Mouse (Mus musculus) liver, embryonic 14.5 days (tissue): ENCODE results near the gene Mfap1a. TPM values are rescaled to one million over a fixed set of nuclear protein-coding genes. Genes with fewer than 3 reads are reported as not detected.
A peak's percentile ranks its signal among the peaks of the same experiment; 100 is the strongest.

Source experiments
- ATAC-seq: fragments of 200-750 bp; cut with Nextera tagmentation; 2 replicates; pipeline ENCODE4 v1.8.0; 2017; ENCODE audit warnings: moderate number of reproducible peaks, mild to moderate bottlenecking, moderate library complexity; ENCODE audit not compliant: insufficient read depth
- DNase-seq, 3 experiments: peaks; one replicate each; pipeline ENCODE4 v3.0.0-alpha.2; 2012 to 2013; ENCODE audit warnings: low read depth in 3 of 3, low spot score in 3 of 3
- H3K27ac ChIP-seq: fragments of 300-500 bp; sonication (generic); 2 replicates; pipeline ENCODE4 v1.5.1; 2014; ENCODE audit warnings: moderate library complexity, mild to moderate bottlenecking, control low read depth, inconsistent platforms
- H3K27me3 ChIP-seq: fragments of 300-500 bp; sonication (generic); 2 replicates; pipeline ENCODE4 v1.6.1; 2014; ENCODE audit warnings: mild to moderate bottlenecking, low read length, moderate library complexity; ENCODE audit not compliant: control insufficient read depth, insufficient read depth
- H3K36me3 ChIP-seq: fragments of 300-500 bp; sonication (generic); replicated peaks from 2 replicates; pipeline ENCODE4 v1.6.1; 2014; ENCODE audit warnings: low read depth; ENCODE audit not compliant: control insufficient read depth, insufficient read depth
- H3K4me1 ChIP-seq, 2 experiments: fragments of 200-500 bp in 1 of 2; fragments of 300-500 bp in 1 of 2; sonication (generic) in 1 of 2; replicated peaks; 2 replicates each; pipeline ENCODE4 v1.6.1; 2012 to 2014; ENCODE audit warnings: antibody characterized with exemption in 1 of 2, inconsistent platforms in 1 of 2, low read length in 1 of 2; ENCODE audit not compliant: control insufficient read depth in 2 of 2, insufficient read depth in 2 of 2
- H3K4me2 ChIP-seq: fragments of 300-500 bp; sonication (generic); 2 replicates; pipeline ENCODE4 v1.6.1; 2014; ENCODE audit warnings: low read depth, mild to moderate bottlenecking, control low read depth, moderate library complexity
- H3K4me3 ChIP-seq, 2 experiments: fragments of 200-500 bp in 1 of 2; fragments of 300-500 bp in 1 of 2; sonication (generic) in 1 of 2; 2 replicates each; pipeline ENCODE4 v1.5.1; 2012 to 2014; ENCODE audit warnings: low read depth in 2 of 2, low read length in 2 of 2, mild to moderate bottlenecking in 2 of 2, control low read depth in 1 of 2, inconsistent platforms in 1 of 2, moderate library complexity in 1 of 2; ENCODE audit not compliant: insufficient read depth in 1 of 2
- H3K9ac ChIP-seq: fragments of 300-500 bp; sonication (generic); replicated peaks from 2 replicates; pipeline ENCODE4 v1.6.1; 2014; ENCODE audit warnings: mild to moderate bottlenecking, control low read depth, moderate library complexity
- H3K9me3 ChIP-seq: fragments of 300-500 bp; sonication (generic); 2 replicates; pipeline ENCODE4 v1.6.1; 2016; ENCODE audit warnings: low read length, mixed read lengths; ENCODE audit not compliant: control insufficient read depth
- CTCF ChIP-seq: IDR thresholded peaks from 2 replicates; pipeline ENCODE4 v1.5.1; 2016; ENCODE audit warnings: antibody characterized with exemption, low read depth, control low read depth
- EP300 ChIP-seq: IDR thresholded peaks from 2 replicates; pipeline ENCODE4 v1.6.1; 2016; ENCODE audit warnings: antibody characterized with exemption, low read depth
- WGBS: fragments of 180-500 bp; shearing (Covaris S2); extraction: QIAGEN DNeasy Blood & Tissue Kit; methylation state at CpG from one replicate; pipeline ENCODE4 v1.1.7; 2014; ENCODE audit not compliant: insufficient replicate concordance; 5-methylcytosine and 5-hydroxymethylcytosine counted together
- microRNA-seq: library from miRNA; unstranded; fragments of <30 nt; microRNA quantifications from one replicate; pipeline ENCODE4, GENCODE M21; 2016
- polyA plus RNA-seq, 2 experiments: library from polyadenylated mRNA; depleted of rRNA in 1 of 2; stranded (reverse) in 1 of 2; unstranded in 1 of 2; fragments of >200 nt; fragmentation: Nextera tagmentation in 1 of 2; extraction: Ambion mirVana in 1 of 2; gene quantifications; 2 replicates each; pipeline versions ENCODE4 v1.2.1 to v1.2.3; 2012 to 2014

Mfap1a gene
- polyA plus RNA-seq, 2 experiments, result 6.8 to 8.5 TPM

DNA sequence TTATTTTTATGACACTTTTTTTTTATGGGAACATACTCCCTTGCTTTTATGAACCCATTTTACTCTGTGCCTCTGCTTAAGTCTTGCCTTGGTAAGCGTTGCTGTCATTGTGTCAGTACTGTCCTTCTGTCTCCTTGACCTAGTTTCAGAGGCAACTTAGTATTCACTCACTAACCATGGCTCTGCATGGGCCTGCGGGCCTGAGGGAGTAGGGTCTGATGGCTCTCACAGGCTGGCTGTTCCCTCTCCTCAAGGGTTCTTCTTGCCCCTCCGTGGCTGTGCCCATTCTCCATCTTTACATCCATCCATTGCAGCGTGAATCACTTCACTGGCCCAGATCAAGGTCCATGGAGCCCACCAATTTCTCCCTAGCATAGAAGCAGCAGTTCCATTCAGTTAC lies 60.0 kb downstream of the Mfap1a start:
- Histone ChIP-seq H3K27me3 (peaks cover 3% of the 10 kb centered on the region), H3K4me3 (no peak overlapping the region), H3K36me3 (peaks cover 4% of the 10 kb centered on the region), H3K27ac (no peak overlapping the region), H3K4me1 (peaks cover 14 to 20% of the 10 kb centered on the region in 2 experiments), H3K9me3 (no peaks in the 10 kb centered on the region), H3K9ac (no peak overlapping the region), H3K4me2 (no peak overlapping the region)
- 60% methylated on average over 4 of the region's 4 CpGs for WGBS
- DNase-seq (no peak), ATAC-seq (no peak)
- TF ChIP-seq CTCF, result no peak

DNA sequence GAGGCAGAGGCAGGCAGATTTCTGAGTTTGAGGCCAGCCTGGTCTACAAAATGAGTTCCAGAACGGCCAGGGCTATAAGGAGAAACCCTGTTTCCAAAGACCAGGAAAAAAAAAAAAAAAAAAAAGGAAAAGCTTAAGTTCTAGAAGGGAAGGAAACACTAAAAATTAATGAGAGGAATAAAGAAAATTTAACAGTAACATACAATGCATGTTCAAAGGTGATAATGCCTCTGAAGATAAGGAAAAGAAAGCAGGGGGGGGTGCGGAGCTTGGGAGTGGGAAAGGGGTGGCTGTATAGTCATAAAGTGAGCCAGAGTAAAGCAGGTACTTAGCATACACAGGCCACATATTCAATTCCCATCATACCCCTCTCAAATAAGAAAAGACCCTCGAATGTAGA lies 61.3 kb downstream of the Mfap1a start:
- Histone ChIP-seq H3K9ac (no peak overlapping the region), H3K9me3 (no peaks in the 10 kb centered on the region), H3K27me3 (peaks cover 3% of the 10 kb centered on the region), H3K4me1 (peaks cover 11 to 13% of the 10 kb centered on the region in 2 experiments), H3K36me3 (no peaks in the 10 kb centered on the region), H3K4me3 (no peak overlapping the region), H3K27ac (no peak overlapping the region), H3K4me2 (no peak overlapping the region)
- 55% methylated on average over 3 of the region's 3 CpGs for WGBS
- ATAC-seq (no peak), DNase-seq (no peak)
- TF ChIP-seq EP300, result no peak
- TF ChIP-seq CTCF, result no peak

DNA sequence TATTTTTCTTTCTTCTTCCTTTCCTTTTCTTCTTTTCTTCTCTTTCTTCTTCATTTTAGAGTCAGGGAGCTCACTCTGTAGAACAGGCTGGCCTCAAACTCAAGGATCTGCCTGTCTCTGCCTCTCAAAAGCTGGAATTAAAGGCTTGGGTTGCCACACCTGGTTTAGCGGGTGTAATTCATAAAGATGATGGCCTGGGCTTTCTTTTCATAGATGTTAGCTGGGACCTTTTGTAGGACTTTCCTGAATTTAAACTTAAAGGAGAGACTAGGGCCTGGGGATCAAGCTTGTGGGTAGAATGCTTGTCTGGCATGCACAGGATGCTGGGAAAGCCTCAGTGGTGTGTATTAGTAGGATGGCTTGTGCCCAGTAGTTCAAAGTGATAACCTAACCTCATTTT lies 62.3 kb downstream of the Mfap1a start, which contains the start of gene Ell3:
Gene Ell3, minus strand, starts transcription at position 101 of the 400 bp plus-strand sequence.
- Histone ChIP-seq H3K27me3 (peaks cover 3% of the 10 kb centered on the region), H3K27ac (no peak within 1 kb of the TSS), H3K9ac (no peak within 1 kb of the TSS; the same call in 1 of the 2 replicates), H3K4me1 (peaks cover 11 to 13% of the 10 kb centered on the region in 2 experiments), H3K4me3 (peak within 1 kb of the TSS in 1 of 2 experiments; percentile 55; a peak in 1 of 4 replicates), H3K9me3 (no peaks in the 10 kb centered on the region), H3K36me3 (peaks cover under 1% of the 10 kb centered on the region; the same call in 1 of the 2 replicates), H3K4me2 (peak within 1 kb of the TSS; percentile 81)
- DNase-seq, result no peak
- TF ChIP-seq CTCF, result no peak
- no peak for TF ChIP-seq EP300
- ATAC-seq, result no peak
- 67% methylated on average over 1 of the region's 1 CpGs for WGBS

DNA sequence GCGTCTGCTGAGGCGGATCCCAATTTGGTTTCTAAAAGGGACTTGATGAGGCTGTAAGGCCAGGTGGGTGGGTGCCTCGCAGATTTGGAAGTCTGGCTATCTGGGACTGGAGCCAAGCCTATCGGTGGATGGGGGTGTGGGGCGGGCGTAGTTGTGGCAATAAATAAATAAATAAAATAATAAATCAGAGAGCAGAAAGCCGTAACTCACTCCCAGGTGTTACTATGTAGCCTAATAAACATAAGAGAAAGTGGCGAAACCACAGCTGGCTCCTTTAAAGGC lies 63.5 kb downstream of the Mfap1a start:
- H3K9me3 ChIP-seq, result no peaks in the 10 kb centered on the region
- ATAC-seq (no peak), DNase-seq (no peak)
- no peak overlapping the region; the same call in 1 of the 2 replicates for H3K27ac ChIP-seq
- H3K27me3 ChIP-seq, result peaks cover 3% of the 10 kb centered on the region
- peak overlapping the region; percentile 44 to 55 for H3K4me3 ChIP-seq
- H3K9ac ChIP-seq, result peak overlapping the region; percentile 41
- WGBS, result 20% methylated on average over 8 of the region's 8 CpGs
- H3K4me2 ChIP-seq, result peak overlapping the region; percentile 81
- no peak for TF ChIP-seq EP300
- TF ChIP-seq CTCF, result no peak
- H3K4me1 ChIP-seq, result peaks cover 7 to 9% of the 10 kb centered on the region in 2 experiments
- H3K36me3 ChIP-seq, result peaks cover 9% of the 10 kb centered on the region

DNA sequence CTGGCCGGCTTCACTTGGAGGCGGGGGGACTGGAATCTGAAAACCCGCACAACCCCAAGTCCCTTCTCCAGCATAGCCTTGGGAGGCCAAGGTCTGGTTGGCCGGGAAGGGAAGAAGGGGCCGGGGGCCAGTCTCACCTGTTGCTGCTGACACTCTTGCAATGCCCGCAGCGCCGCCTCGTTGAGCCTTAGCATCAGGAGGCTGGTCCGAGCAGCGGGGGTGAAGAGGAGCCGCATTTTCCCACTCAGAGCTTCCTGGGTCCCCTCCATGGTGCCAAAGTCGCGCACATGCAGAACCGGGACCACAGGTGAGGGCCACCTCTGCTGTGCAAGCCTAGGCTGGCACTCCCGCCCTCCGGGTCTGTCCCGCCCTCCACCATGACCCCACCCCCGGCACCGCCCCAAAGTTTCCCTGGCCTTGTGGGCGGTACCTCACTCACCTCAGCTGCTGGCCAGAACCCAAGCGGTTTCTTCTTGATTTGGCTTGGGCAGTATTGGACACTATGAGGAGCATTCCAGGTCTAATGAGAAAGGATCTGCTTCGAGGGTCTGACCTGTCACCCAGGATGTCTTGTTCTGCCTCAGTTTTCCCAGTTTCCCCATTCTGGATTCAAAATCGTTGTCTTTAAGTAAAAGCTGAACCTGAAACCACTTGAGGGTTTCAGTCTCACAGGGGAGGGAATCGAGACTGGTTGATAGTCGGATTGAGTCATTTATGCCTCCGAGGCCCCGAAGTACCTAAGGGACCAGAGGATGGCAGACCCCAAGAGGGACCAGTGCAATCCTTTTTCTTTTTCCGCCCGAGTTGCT lies 64.0 kb downstream of the Mfap1a start:
- peak; percentile 92 for ATAC-seq
- peak; percentile 52 to 68 (median 60) for DNase-seq
- Histone ChIP-seq H3K36me3 (peaks cover 15% of the 10 kb centered on the region), H3K27ac (no peak overlapping the region; the same call in 1 of the 2 replicates), H3K9me3 (no peaks in the 10 kb centered on the region), H3K9ac (peak overlapping the region; percentile 41), H3K4me1 (peaks cover 4 to 5% of the 10 kb centered on the region in 2 experiments), H3K4me2 (peak overlapping the region; percentile 81), H3K4me3 (peak overlapping the region; percentile 44 to 55), H3K27me3 (peaks cover 3% of the 10 kb centered on the region)
- 2% methylated on average over 29 of the region's 30 CpGs for WGBS
- TF ChIP-seq CTCF (no peak), EP300 (no peak)

Small RNAs within 50 kb of the gene (microRNA-seq; reads per million reads assigned to microRNA genes)
- gene Gm22953, result not detected

Other genes starting within 250 kb of the Mfap1a start
- gene Trp53bp1, start 235.3 kb downstream of the Mfap1a start, polyA plus RNA-seq (2012; rRNA removed), result 16.4 and 17.0 TPM in 2 replicates
- gene Trp53bp1, start 235.3 kb downstream of the Mfap1a start, polyA plus RNA-seq (2014; fragmentation: Nextera tagmentation; extraction: Ambion mirVana), result 14.1 and 18.5 TPM in 2 replicates
- 0.04 TPM in 2 replicates for gene Map1a, start 217.1 kb downstream of the Mfap1a start, polyA plus RNA-seq (2012; rRNA removed)
- 0.09 TPM in 1 of 2 replicates, not detected in the other for gene Map1a, start 217.1 kb downstream of the Mfap1a start, polyA plus RNA-seq (2014; fragmentation: Nextera tagmentation; extraction: Ambion mirVana)
- gene Ppip5k1, start 151.3 kb downstream of the Mfap1a start, polyA plus RNA-seq (2012; rRNA removed), result 3.1 and 4.5 TPM in 2 replicates
- gene Ppip5k1, start 151.3 kb downstream of the Mfap1a start, polyA plus RNA-seq (2014; fragmentation: Nextera tagmentation; extraction: Ambion mirVana), result 5.6 and 8.4 TPM in 2 replicates
- gene Ckmt1, start 149.0 kb downstream of the Mfap1a start, polyA plus RNA-seq (2012; rRNA removed), result 0.06 and 0.32 TPM in 2 replicates
- not detected in 2 replicates for gene Ckmt1, start 149.0 kb downstream of the Mfap1a start, polyA plus RNA-seq (2014; fragmentation: Nextera tagmentation; extraction: Ambion mirVana)
- gene Strc, start 119.5 kb downstream of the Mfap1a start, polyA plus RNA-seq (2012; rRNA removed), result not detected in 2 replicates
- gene Strc, start 119.5 kb downstream of the Mfap1a start, polyA plus RNA-seq (2014; fragmentation: Nextera tagmentation; extraction: Ambion mirVana), result not detected in 2 replicates
- gene Pdia3, start 92.9 kb downstream of the Mfap1a start, polyA plus RNA-seq (2012; rRNA removed), result 61.0 and 95.7 TPM in 2 replicates
- 186 and 188 TPM in 2 replicates for gene Pdia3, start 92.9 kb downstream of the Mfap1a start, polyA plus RNA-seq (2014; fragmentation: Nextera tagmentation; extraction: Ambion mirVana)
- gene Catsper2, start 92.9 kb downstream of the Mfap1a start, polyA plus RNA-seq (2012; rRNA removed), result 0.40 and 0.60 TPM in 2 replicates
- gene Catsper2, start 92.9 kb downstream of the Mfap1a start, polyA plus RNA-seq (2014; fragmentation: Nextera tagmentation; extraction: Ambion mirVana), result 0.29 and 0.92 TPM in 2 replicates
- gene Ell3, start 62.4 kb downstream of the Mfap1a start, polyA plus RNA-seq (2012; rRNA removed), result 0.84 and 1.1 TPM in 2 replicates
- 1.8 and 2.0 TPM in 2 replicates for gene Ell3, start 62.4 kb downstream of the Mfap1a start, polyA plus RNA-seq (2014; fragmentation: Nextera tagmentation; extraction: Ambion mirVana)
- 345 and 412 TPM in 2 replicates for gene Serf2, start 57.5 kb downstream of the Mfap1a start, polyA plus RNA-seq (2012; rRNA removed)
- 279 and 297 TPM in 2 replicates for gene Serf2, start 57.5 kb downstream of the Mfap1a start, polyA plus RNA-seq (2014; fragmentation: Nextera tagmentation; extraction: Ambion mirVana)
- 22.4 and 26.8 TPM in 2 replicates for gene Hypk, start 53.4 kb downstream of the Mfap1a start, polyA plus RNA-seq (2012; rRNA removed)
- 72.9 and 79.2 TPM in 2 replicates for gene Hypk, start 53.4 kb downstream of the Mfap1a start, polyA plus RNA-seq (2014; fragmentation: Nextera tagmentation; extraction: Ambion mirVana)
- gene Serinc4, start 49.9 kb downstream of the Mfap1a start, polyA plus RNA-seq (2012; rRNA removed), result 0.17 and 0.22 TPM in 2 replicates
- gene Serinc4, start 49.9 kb downstream of the Mfap1a start, polyA plus RNA-seq (2014; fragmentation: Nextera tagmentation; extraction: Ambion mirVana), result 0.08 and 0.11 TPM in 2 replicates
- 3.4 and 8.7 TPM in 2 replicates for gene Mfap1b, start 32.6 kb downstream of the Mfap1a start, polyA plus RNA-seq (2012; rRNA removed)
- gene Mfap1b, start 32.6 kb downstream of the Mfap1a start, polyA plus RNA-seq (2014; fragmentation: Nextera tagmentation; extraction: Ambion mirVana), result 20.1 and 22.2 TPM in 2 replicates
- gene Wdr76, start 58 bp upstream of the Mfap1a start, polyA plus RNA-seq (2012; rRNA removed), result 7.4 and 11.5 TPM in 2 replicates
- 8.6 and 9.1 TPM in 2 replicates for gene Wdr76, start 58 bp upstream of the Mfap1a start, polyA plus RNA-seq (2014; fragmentation: Nextera tagmentation; extraction: Ambion mirVana)